Mouse (Mus musculus): ENCODE measurements around the gene Antxrl.

Gene Antxrl

DNA sequence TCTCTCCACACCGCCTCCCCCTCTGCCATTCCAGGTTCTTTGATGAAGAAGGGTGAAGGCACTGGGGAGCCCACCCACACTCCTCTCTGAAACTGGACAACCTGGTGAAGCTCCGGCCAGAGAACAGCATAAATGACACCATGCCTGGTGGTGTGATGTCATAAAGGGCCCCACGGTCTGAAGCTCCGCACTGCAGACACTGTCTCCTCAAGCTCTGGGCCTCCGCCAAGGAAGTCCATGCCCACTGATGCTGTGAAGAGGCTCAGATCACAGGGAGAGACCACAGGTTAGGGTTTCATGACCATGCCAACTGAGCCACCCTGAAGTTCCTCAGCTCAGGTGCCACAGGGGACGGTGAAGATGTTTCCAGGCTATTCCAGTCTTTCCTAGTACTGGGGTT lies at the start of gene Antxrl:
Antxrl (plus strand) TSS at position 192 of the 400 bp plus-strand sequence.
- no peak for DNase-seq (ENCODE audit: extremely low read depth, insufficient read length, low spot score)

DNA sequence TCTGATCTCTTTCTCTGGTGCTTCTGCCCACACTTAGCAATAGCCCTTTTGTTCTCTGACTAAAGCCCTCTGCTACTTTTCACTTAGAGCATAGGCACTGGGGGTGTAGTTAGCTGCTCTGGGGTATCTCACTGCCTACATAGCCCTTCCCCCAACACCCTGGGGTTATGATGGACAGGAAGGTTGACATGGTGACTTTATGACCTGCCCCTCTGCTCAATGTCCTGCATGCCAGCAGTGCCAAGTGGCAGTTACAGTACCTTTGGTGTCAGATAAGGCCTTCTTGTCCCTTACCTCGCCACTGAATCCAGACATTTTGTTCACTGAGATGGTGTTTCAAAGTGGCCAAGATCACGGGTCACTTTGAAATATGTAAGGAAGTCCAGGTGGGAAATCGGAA lies 37.4 kb upstream of the Antxrl start, which contains the start of gene Gm30083:
Gm30083 (minus strand) TSS at position 120 of the 400 bp plus-strand sequence.
- no peak for DNase-seq (ENCODE audit: extremely low read depth, insufficient read length, low spot score)

DNA sequence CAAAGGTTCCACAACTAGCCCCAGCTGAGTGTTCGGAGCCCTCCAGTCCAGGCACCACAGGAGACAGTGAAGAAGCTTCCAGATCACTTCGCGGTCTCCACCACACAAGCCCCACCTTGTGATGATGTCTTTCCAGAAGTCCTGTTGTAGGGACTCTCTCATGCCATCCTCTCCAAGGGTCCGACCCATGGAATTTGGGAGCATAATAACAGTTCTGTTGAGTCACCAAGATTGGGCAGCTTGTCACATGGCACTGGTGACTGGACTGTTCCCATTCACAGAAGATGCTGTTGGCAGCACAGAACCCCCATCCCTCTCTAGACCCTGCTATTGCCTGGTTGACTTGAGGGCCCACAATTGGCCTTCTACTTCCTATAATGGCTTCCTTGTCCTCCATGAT lies 36.1 kb upstream of the Antxrl start, which contains the start of gene Gm5460:
Gm5460 (plus strand) TSS at position 378 of the 400 bp plus-strand sequence.
- DNase-seq (ENCODE audit: extremely low read depth, insufficient read length, low spot score), result no peak

DNA sequence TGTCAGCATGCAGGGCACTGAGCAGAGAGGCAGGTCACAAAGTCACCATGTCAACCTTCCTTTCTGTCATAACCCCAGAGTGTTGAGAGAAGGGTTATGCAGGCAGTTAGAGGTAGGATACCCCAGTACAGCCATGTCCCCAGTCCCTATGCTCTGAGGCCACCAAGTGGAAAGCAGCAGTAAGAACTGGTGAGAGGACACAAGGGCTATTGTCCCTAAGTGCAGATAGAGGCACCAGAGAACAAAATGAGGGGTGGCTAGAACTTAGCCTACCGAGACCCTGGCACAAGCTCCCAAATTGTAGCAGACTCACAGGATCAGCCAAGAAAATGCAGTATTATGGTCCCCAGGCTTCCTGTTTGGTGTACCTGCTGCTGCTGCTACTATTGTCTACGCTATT lies 35.6 kb upstream of the Antxrl start:
- DNase-seq (ENCODE audit: extremely low read depth, insufficient read length, low spot score), result no peak

DNA sequence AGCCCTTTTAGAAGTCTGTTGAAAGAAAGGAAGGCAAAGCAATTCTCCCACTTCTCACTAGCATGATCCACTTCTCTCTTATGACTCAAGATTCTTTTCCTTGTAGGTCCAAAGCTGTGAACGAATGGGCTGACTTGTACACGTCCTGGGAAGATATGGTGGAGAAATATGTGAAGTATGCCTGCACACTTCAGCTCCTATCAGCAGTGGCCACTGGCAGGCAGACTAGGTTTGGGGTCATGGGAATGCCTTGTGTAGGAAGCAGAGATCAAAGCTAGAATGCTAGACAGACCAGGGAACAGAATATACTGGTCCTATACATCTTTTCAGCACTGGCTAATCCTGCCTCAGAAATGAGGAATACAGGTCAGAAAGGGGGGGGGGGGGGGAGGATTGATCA lies 25.8 kb upstream of the Antxrl start:
- no peak for DNase-seq (ENCODE audit: extremely low read depth, insufficient read length, low spot score)

DNA sequence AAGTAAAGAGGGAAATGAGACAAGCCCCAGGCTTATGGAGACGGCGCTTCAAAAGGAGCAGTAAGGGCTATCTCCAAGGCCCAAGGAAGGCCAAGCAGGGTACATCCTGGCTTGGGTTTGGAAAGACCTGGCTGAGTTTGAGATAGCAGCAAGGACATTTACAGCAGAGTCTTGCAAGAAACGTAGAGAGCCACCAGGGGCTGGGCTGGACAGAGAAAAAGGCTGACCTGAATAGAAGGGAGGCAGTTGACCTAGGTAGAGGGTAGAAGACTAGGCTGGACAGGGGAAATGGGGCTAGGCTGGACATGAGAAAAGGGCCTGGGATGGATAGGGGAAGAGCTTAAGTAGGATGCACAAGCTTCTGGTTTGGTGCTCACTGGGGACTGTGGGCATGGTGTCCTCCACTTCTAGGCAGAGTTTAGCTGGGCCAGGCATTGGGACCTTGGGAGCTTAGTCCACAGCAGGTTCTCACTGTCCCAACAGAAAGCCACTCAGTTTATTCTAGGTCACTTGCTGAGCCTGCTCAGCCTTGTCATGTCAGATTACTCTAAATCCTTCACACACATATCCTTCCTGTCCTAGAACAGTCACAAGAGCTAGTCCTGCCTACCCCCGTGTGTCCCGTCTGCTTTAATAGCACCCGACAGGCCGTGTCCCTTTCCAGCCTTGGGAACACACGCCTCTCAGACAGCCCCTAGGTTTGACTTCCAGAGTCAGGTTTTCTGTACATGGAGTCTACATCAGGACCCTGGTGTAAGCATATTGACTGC lies 18.5 kb upstream of the Antxrl start:
- no peak for DNase-seq (ENCODE audit: extremely low read depth, insufficient read length, low spot score)

DNA sequence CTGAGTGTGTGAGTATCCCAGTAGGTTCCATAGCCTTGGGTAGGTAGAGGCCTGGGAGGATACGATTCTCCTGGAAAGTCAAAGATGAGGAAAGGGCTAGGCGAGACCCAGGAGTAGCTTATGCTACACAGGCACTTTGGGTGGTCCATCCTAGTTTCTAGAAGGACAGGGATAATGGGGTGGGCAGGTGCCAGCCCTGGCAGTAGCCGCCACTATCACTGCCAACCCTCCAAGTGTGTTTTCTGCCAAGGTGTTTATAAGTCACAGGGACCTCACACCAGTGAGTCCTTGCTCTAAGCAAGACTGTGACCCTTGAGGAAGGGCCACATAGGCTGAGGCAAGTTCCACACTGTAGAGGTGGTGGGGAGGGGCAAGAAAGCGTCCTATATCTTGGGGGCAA lies 11.3 kb upstream of the Antxrl start:
- no peak for DNase-seq (ENCODE audit: extremely low read depth, insufficient read length, low spot score)

DNA sequence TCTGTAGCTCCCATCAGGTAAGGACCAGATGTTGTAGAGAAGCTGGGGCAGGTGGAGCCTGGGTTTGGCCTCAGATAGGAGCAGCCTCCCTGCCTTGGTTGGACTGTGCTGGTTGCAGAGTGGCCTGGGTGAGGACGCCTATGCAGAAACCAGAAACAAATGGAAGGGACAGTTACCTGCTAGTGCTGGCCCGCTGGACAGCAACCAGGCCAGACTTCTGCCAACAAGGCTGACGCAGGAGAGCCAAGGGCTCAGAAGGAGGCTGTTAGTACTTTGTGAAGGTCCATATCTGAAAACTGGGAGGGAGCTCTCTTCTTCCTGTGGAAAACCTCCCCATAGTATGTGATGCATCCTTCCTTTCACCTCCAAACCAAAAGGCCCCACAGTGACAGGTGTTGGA lies 9.2 kb upstream of the Antxrl start:
- DNase-seq (ENCODE audit: extremely low read depth, insufficient read length, low spot score), result no peak

DNA sequence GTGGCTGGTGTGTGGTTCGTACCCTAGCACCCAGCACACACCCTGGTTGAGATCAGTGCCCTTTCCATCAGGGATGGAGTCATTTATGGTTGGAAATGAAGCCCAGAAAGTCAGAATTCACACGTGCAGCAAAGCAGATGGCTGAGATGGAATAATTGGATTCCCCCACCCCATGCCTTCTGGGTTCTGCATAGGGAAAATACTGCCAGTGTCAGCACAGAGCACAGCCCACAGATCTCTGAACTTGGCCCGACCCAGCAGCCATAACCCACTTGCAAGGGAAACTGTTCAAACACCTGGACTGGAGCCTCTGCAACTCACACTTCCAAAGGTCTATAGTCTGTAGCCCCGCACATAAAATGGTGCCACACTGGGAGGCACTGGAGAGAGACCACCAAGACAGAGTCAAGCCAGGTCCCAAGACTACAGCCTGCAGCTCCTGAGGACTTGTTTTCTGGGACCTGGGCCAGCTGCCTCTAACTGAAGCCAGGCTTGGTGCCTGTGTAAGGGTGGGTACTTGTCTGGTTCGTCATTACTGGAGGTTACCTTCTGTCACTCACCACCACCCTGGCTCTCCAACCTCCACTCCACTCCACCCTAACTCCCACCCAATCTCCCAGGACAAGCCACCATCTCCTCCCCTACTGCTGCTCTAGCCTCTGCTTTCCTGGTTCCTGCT lies 2.3 kb upstream of the Antxrl start:
- DNase-seq (ENCODE audit: extremely low read depth, insufficient read length, low spot score), result no peak

DNA sequence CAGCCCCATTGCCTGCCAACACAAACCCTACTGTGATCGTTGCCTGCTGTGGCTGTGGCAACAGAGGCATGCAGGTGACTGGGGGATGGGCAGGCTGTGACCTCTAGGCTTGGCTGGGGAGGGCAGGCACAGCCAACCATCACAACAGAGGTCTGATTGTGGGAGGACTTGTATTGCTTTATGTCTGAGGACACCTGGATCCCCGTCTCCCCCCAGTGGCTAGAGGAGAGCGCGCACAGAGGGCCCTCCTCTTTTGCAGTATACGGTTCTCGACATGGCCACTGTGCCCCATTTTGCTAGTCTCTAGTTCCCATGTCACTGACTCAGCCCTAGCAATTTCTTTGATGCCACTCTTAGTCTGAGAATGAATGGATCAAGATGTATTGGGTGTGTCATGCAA lies 19.2 kb downstream of the Antxrl start:
- no peak for DNase-seq (ENCODE audit: extremely low read depth, insufficient read length, low spot score)

DNA sequence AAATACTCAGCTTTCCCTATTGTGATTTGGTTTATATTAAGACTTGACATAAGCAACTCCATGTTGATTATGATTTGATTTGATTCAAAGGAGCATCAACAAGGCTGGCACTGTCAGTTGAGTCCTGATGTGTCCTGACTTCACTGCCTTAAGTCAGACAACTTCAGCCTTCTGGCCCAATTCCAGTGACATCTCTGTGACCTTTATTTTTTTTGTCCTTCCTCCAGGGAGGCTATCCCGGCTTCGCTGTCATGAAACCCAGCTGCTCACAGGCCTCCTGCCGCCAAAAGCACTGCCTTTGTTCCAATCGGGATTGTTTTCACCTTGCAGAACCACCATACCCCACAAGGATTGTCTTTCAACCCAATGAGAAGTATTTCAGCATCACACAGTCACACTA lies 22.8 kb downstream of the Antxrl start:
- DNase-seq (ENCODE audit: extremely low read depth, insufficient read length, low spot score), result no peak

DNA sequence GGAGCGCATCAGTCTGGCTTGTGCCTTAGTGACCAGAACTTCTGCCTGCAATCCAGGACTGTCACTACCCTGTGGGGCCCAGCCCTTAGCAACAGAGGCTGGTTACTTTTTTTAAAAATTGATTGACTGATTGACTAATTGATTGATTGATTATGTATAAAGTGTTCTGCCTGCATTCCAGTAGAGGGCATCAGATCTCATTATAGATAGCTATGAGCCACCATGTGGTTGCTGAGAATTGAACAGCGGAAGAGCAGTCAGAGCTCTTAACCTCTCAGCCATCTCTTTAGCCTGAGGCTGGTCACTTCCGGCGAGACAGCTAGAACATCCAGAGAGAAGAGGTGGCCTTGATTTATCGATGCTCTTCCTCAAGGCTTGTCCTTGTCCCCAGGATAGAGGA lies 24.7 kb downstream of the Antxrl start:
- DNase-seq (ENCODE audit: extremely low read depth, insufficient read length, low spot score), result no peak

DNA sequence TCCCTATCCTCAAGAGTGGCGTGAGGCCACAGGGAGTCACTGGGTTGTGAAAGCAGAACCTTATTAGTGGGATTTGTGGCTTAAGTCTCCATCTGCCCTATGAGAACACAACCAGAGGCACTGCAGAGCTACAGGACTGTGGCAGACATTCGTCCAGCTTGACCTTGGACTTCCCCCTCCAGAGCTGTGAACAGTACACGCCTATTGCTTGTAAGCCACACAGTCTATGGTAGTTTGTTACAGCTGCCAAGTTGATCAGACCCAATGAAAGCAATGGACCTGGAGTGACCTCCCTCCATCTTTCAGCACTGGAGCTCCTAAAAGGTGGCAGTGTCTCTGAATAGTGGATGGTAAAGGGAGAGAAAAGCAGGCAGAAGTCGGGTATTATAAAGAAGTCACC lies 25.8 kb downstream of the Antxrl start:
- no peak for DNase-seq (ENCODE audit: extremely low read depth, insufficient read length, low spot score)

DNA sequence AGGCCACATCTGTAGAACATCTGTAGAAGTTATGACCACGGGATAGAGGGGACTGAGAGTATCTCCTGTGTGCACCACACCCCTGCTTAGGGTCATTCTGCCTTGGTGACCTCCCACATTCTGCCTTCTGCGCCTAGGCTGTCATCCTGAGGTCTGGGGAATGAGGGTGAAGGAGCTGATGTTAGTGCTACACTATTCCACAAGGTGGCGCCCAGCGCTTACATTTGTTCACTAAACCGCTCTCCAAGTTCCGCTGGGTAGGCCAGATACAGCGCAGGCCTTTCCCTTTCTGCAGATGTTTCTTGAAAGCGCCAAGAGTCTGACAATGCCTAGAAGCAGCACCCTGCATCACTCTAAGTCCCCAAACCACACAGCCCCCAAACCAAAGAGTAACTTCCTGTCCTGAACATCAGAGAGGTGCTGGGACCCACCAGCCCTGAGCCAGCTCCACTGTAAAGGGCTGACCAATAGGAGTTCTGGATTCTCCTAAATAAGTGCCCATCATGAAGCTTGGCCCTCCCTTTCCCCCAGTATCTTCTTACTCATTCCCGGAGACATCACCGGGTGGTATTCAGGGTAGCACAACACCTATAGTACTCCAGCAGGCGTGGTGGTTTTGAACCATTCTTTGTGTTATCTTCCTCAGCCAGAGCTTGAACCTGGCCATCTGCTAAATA lies 28.0 kb downstream of the Antxrl start:
- DNase-seq (ENCODE audit: extremely low read depth, insufficient read length, low spot score), result peak; percentile 53

DNA sequence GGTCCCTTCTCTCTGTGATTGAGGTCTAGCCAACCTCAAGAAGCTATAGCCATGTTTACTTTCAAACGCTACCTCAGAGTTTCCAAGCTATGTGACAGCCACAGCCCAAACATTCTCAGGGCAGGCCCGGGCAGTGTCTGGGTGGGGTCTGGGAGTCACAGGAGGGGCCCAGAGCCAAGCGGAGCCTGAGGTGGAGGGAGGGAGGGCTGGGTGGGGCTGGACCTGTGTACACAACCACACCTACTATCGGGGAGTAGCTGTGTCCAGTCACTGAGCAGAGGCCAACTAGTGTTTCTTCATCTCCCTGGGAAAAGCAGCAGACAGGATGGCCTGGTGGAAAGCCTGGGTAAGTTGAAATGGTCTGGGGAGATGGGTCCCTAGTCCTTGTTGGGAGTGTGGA lies 33.2 kb downstream of the Antxrl start, which contains the start of gene Anxa8:
Anxa8 (plus strand) TSS at position 251 of the 400 bp plus-strand sequence.
- peak; percentile 61 for DNase-seq (ENCODE audit: extremely low read depth, insufficient read length, low spot score)

DNA sequence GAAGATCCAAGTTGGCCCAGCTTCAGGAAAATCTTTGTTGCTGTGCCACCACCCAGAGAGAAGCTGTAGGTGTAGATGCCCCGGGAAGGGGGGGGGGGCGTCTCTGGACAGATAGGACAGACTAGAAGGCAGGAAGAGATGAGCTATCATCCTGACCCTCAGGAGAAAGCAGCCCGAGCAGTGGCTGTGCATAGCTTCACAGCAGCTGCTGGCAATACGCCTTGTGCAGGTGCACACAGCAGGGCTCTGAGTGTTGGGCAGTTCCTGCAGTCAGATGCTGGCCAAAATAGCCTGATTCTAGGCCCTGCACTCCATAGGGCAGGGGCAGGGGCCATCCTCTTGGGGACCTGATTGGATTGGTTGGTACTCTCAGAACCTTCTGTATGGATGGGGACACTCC lies 34.3 kb downstream of the Antxrl start:
- DNase-seq (ENCODE audit: extremely low read depth, insufficient read length, low spot score), result no peak

DNA sequence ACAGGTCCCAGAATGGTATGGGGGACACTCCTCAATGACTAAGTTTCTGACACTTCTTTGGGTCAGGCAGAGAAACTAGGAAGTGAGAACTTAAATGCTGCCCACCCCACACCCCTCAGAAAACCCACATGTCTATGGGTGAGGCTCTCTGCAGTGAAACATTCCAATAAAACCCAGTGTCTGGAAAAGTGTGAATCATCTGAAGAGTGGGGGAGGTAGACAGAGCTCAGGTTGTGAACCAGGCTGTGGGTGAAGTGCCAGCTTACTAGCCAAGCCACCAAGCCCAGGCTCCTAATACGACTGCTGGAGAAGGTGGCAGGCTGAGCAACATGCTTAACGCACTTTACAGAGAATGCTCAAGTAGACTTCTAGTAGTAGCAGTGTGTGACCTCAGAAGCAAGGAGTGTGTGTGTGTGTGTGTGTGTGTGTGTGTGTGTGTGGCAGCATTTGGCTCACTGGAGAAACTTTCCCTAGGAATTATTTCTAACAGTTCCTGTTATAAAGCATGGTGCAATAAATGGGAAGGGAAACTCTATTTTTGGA lies 35.4 kb downstream of the Antxrl start:
- DNase-seq (ENCODE audit: extremely low read depth, insufficient read length, low spot score), result peak; percentile 60

DNA sequence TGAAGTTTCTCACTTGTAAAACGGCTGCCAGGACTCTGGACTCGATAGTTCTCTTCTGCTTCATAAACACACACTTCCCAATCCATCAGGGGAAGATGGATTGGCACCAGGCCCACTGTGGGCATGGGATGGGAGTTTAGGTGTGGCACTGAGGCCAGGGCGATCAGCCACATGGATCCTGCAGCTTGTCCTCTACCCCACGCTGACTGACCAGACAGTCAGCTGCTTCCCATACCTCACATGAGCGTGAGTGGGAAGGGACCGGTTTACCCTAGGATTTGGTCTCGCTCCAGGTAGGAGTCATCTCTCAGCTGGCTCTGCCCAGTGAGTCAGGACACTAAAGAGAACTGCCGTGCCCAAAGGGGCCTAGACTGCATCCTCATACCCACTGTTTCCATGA lies 37.3 kb downstream of the Antxrl start:
- DNase-seq (ENCODE audit: extremely low read depth, insufficient read length, low spot score), result peak; percentile 66

DNA sequence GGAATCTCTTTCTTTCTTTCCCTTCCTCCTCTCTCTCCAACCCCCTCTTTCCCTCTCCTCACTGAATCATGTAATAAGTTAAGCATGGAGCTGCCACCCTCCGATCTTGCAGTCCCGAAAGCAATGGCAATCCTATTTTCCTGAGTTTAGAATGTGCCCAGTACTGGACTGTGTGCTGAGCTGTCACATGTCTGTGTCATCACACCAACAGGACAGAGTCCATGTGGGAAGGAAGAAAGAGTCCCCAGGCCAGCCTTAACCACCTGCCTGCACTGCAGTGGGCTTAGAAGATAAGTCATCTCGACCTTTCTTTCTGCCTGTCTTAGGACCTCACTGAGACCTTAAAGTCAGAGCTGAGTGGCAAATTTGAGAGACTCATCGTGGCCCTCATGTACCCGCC lies 39.0 kb downstream of the Antxrl start:
- no peak for DNase-seq (ENCODE audit: extremely low read depth, insufficient read length, low spot score)

DNA sequence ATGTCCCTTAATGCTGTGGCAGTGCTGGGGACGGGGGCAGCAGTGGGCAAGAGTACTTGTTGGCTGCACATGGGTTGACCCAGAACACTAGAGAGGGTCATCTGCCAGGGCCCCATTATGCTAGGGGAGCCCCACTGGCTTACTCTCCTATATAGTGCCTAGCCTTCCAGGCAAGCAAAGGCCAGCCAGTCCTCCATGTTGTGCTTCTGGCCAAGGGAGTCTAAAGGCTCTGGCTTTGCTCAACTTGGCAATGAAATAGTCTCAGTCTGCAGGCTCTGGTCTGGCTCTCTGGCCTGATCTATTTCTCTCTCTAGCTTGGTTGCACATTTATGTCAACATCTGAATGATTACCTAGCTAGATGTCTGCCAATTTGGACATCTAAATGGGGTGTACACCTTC lies 40.3 kb downstream of the Antxrl start:
- DNase-seq (ENCODE audit: extremely low read depth, insufficient read length, low spot score), result no peak

DNA sequence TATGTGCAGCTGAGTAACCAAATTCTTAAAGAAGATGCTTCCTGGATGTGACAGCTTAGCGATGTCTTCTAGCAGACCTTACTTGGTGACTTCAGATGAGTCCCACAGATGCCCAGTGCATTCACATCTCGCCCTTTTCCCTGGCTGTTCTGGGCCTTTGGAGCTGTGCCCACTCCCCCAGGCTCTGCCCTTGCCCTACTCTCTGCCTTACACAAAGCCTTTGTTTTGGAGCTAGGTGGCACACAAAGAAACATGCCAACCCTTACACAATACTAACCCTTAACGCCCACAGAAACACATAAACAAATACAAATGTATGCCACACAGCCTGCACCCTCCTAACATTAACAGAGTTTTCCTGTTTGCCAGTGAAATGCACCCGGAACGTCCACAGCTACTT lies 43.7 kb downstream of the Antxrl start:
- DNase-seq (ENCODE audit: extremely low read depth, insufficient read length, low spot score), result no peak

Data from 3134 (cell line).